Mouse (Mus musculus) spleen, adult 2 months (tissue): ENCODE results near the gene Zfp292. TPM values are rescaled to one million over a fixed set of nuclear protein-coding genes. Genes with fewer than 3 reads are reported as not detected.
A peak's percentile ranks its signal among the peaks of the same experiment; 100 is the strongest.

Source experiments
- DNase-seq, 2 experiments: peaks; one replicate each; pipeline versions ENCODE4 v3.0.0 to v3.0.0-alpha.2; 2012 to 2021; ENCODE audit warnings: low spot score in 2 of 2, low read depth in 1 of 2
- H3K27ac ChIP-seq: fragments of 200-500 bp; 2 replicates; pipeline ENCODE4 v1.5.1; 2012; ENCODE audit warnings: low read length, inconsistent platforms; ENCODE audit not compliant: insufficient read depth
- H3K27me3 ChIP-seq: fragments of 200-500 bp; 2 replicates; pipeline ENCODE4 v1.6.1; 2012; ENCODE audit warnings: mild to moderate bottlenecking, moderate library complexity, low read length, inconsistent platforms; ENCODE audit not compliant: control insufficient read depth, insufficient read depth
- H3K36me3 ChIP-seq: fragments of 200-500 bp; 2 replicates; pipeline ENCODE4 v1.6.1; 2012; ENCODE audit warnings: mild to moderate bottlenecking, low read length, inconsistent platforms; ENCODE audit not compliant: control insufficient read depth, insufficient read depth
- H3K4me1 ChIP-seq: fragments of 200-500 bp; 2 replicates; pipeline ENCODE4 v1.6.1; 2011; ENCODE audit warnings: inconsistent platforms; ENCODE audit not compliant: control insufficient read depth, insufficient read depth, insufficient read length
- H3K4me3 ChIP-seq: fragments of 200-500 bp; 2 replicates; pipeline ENCODE4 v1.5.1; 2011; ENCODE audit warnings: mild to moderate bottlenecking, inconsistent platforms; ENCODE audit not compliant: insufficient read depth, insufficient read length; ENCODE audit errors: extremely low read depth
- CTCF ChIP-seq: fragments of 200-500 bp; IDR thresholded peaks from 2 replicates; pipeline ENCODE4 v1.5.1; 2011; ENCODE audit warnings: mild to moderate bottlenecking, inconsistent platforms; ENCODE audit not compliant: insufficient read depth, insufficient read length, insufficient replicate concordance; ENCODE audit errors: extremely low read depth
- POLR2A ChIP-seq: fragments of 200-500 bp; IDR thresholded peaks from 2 replicates; pipeline ENCODE4 v1.6.1; 2011; ENCODE audit warnings: low read depth, low read length, inconsistent platforms
- WGBS: fragments of 180-500 bp; shearing (Covaris S2); methylation state at CpG from one replicate; pipeline ENCODE4 v1.1.7; 2018; 5-methylcytosine and 5-hydroxymethylcytosine counted together
- polyA plus RNA-seq: library from polyadenylated mRNA; depleted of rRNA; stranded (reverse); fragments of >200 nt; gene quantifications from 2 replicates; pipeline ENCODE4 v1.2.3, GENCODE M21; 2012

Gene Zfp292
- polyA plus RNA-seq, 1 experiment, result 2.0 TPM

DNA sequence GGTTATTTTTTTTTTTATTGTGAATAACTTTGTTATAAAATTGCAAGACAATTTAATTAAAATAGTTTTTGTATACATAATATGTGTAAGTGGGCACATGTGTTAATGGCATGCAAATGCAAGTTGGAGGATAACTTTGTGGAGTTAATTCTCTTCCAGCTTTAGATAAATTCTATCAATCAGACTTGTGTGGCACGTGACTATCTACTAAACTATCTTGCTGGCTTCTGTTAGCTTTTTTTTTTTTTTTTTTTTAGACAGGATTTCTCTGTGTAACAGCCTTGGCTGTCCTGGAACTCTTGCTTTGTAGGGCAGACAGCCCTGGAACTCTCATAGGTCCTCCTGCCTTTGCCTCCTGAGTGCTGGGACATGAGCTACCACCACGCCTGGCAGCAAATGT, 15.7 kb upstream of the Zfp292 start:
- Histone ChIP-seq H3K4me1 (no peaks in the 10 kb centered on the region), H3K27ac (no peak overlapping the region), H3K27me3 (no peaks in the 10 kb centered on the region), H3K4me3 (no peak overlapping the region), H3K36me3 (no peaks in the 10 kb centered on the region)
- no peak for DNase-seq
- WGBS, result 72% methylated on average over 2 of the region's 2 CpGs
- no peak for TF ChIP-seq POLR2A
- no peak for TF ChIP-seq CTCF

DNA sequence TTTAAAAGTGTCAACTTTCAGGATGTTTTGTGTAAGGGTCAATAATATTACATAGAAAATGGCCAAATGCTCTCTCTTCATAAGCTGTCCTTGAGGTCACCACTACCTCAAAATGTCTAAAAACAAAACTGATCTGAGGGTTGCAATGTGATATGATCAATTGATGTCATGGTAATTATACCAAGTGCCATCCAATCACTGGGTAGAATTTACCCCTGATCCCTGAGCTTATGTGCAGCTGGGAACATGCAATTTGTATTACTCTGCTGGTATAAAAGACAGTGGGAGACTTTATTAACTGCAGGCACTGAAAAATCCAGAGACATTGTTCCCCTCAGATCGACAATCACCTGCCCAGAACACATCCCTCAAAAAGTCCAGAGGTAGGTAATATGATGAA, 10.7 kb upstream of the Zfp292 start, which contains the start of gene Cga:
Cga (plus strand) TSS at position 301 of the 400 bp plus-strand sequence.
- Histone ChIP-seq H3K27ac (no peak within 1 kb of the TSS), H3K4me1 (no peaks in the 10 kb centered on the region), H3K36me3 (no peaks in the 10 kb centered on the region), H3K27me3 (peaks cover 1% of the 10 kb centered on the region; the same call in 1 of the 2 replicates), H3K4me3 (no peak within 1 kb of the TSS)
- no peak for DNase-seq
- TF ChIP-seq POLR2A (no peak), CTCF (no peak)
- WGBS, result 85% methylated on average over 1 of the region's 1 CpGs

DNA sequence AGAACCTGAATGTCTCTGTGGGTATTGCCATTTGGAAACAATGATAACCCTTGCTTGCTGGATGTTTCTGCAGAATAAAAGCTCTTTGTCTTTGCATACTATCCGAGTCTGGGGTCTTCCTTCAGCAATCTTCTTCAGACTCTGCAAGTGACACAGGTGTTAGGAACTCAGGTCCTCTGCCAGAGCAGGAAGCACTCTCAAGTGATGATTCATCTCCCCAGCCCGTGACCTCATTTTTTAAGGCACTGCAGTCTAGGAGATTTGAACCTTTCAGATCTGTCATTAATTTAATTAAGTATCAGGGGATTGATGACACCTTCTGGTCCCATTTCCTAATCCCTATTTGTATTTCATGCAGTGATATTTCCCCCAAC, 7.0 kb upstream of the Zfp292 start:
- Histone ChIP-seq H3K4me3 (no peak overlapping the region), H3K4me1 (peaks cover 3% of the 10 kb centered on the region; the same call in 1 of the 2 replicates), H3K27me3 (peaks cover 1% of the 10 kb centered on the region; the same call in 1 of the 2 replicates), H3K36me3 (no peaks in the 10 kb centered on the region), H3K27ac (no peak overlapping the region)
- TF ChIP-seq POLR2A, result no peak
- no peak for TF ChIP-seq CTCF
- WGBS, result 55% methylated on average over 2 of the region's 2 CpGs
- DNase-seq, result no peak

DNA sequence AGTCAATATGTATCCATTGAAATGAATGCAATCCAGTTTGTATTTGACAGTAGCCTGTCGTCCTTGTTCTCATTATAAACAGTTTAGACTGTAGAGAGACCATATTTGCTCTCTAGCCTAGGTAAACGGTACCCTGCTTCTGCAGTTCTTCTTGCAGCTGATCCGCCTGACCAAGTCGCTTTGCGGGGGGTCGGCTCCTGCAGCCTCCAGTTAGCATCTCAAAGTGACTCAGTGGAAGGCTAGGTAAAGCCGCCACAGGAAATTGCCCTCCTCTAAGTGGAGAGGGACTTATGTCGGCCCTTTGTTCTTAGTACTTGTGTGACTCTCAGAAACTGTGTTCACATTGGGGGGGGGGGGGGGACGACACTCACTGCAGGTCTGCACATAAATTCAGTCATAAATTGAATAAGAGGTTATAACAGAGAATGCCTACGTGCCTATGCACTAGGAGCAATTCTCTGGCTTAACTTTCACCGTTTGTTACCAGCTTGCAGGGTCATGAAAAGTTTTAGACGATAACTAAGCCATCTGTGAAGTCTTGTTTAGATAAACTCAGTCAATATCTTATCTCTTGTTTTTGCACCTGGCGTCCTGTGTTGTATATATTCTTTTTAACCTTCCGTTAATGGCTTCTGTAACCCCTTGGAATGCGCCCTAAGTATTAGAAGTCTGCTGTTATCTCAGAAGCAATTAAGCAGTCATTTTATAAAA, 6.5 kb upstream of the Zfp292 start:
- WGBS, result 58% methylated on average over 15 of the region's 15 CpGs
- Histone ChIP-seq H3K4me1 (peaks cover 3% of the 10 kb centered on the region; the same call in 1 of the 2 replicates), H3K4me3 (no peak overlapping the region), H3K27me3 (peaks cover 1% of the 10 kb centered on the region; the same call in 1 of the 2 replicates), H3K27ac (no peak overlapping the region), H3K36me3 (no peaks in the 10 kb centered on the region)
- TF ChIP-seq CTCF (no peak), POLR2A (no peak)
- no peak for DNase-seq

DNA sequence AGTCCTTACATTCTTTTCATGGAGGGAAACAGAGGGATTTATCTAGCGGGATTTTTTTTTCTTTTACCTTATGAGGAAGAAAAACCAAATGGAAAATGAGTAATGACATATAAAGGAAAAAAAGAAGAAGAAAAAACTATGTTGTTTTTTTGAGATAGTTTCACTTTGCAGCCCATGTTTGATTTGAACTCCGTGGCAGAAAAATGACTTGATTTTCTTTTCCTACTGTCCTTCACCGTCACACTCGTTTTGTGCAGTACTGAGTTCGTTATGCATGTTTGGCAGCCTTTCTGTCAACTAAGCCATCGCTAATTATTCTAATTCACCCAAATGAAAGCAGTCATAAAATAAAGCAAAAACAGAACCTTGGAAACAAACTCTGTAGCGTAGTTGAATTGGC, 4.5 kb upstream of the Zfp292 start:
- Histone ChIP-seq H3K27ac (no peak overlapping the region), H3K36me3 (no peaks in the 10 kb centered on the region), H3K27me3 (peaks cover 1% of the 10 kb centered on the region; the same call in 1 of the 2 replicates), H3K4me1 (peaks cover 6% of the 10 kb centered on the region), H3K4me3 (peak overlapping the region; percentile 91)
- TF ChIP-seq POLR2A (no peak), CTCF (no peak)
- DNase-seq, result no peak
- 3% methylated on average over 7 of the region's 7 CpGs for WGBS

DNA sequence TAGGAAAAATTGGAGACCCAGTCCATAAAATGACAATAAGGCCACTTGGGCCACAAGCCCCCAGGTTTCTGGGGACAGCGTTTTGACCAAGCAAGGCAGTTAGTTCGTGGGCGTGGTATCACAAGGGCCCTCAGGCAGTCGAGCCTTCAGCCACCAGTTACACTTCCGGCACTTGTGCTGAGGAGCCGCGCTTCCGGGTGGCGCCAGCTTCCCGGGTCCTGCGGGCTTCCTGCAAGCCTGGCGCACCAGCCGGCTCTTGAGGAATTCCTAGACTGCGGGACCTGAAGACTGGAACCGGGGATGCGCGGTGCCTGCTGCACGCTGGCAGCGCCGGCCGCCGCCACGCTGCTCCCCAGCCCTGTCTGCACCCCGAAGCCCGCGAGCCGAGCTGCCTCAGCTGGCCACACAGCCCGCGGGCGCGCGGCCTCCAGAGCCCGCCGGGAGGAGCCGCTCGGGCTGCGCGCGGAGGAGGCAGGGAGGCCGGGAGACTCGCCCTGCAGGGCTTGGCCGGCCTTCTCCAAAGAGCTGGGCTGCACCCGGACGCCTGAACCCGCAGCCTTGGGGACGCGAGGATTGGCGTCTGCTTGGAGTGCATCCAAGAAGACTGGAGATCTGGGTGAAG, 3.8 kb upstream of the Zfp292 start:
- TF ChIP-seq CTCF (no peak), POLR2A (peak; percentile 81)
- Histone ChIP-seq H3K36me3 (no peaks in the 10 kb centered on the region), H3K27ac (peak overlapping the region; percentile 90), H3K4me1 (peaks cover 6% of the 10 kb centered on the region), H3K4me3 (peak overlapping the region; percentile 91), H3K27me3 (peaks cover 1% of the 10 kb centered on the region; the same call in 1 of the 2 replicates)
- under 1% methylated on average over 48 of the region's 48 CpGs for WGBS
- DNase-seq, result peak; percentile 62 to 79
